Mouse (Mus musculus): Measurements from ENCODE around the gene Adgrl3.

Adgrl3 gene

DNA sequence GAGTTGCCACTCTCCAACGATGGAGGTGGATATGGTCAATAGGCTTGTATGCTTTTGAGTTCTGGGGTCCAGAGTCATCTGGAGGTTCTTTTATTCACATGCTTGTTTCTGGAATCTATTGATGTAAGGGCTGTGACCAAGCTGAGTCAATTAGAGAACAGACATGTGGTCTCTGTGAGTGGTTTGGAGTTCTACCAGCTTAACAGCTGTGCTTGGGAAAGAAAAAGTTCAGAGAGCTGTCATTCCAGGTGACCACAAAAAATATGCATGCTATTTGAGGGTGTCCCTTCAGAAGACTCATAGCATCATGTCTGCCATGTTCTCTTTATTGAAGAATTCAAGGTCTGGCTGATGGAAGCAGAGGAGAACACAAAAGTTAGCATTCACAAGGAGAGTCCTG lies 53.9 kb downstream of the Adgrl3 start:
- in situ Hi-C loops (cut with MboI, MseI): no loop called here

DNA sequence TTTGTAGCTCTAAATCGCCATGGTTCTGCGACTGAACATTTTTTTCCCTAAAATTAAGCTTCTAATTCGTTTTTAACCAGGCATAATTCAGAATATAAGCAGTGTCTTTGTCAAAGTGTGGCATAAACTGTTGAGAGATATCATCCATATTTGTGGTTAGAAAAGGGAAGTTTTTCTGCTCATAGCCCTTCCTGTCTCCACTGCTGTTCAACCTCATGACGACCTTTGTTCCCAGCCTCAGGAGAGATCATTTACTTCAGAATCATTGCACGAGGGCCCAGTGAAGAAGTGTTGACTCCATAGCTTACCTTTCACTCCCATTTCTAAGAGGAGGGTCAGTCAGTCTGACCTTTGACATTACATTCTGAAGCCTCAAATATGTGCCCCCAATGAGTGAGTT lies 56.4 kb downstream of the Adgrl3 start:
- in situ Hi-C loops (cut with MboI, MseI): no loop called here

DNA sequence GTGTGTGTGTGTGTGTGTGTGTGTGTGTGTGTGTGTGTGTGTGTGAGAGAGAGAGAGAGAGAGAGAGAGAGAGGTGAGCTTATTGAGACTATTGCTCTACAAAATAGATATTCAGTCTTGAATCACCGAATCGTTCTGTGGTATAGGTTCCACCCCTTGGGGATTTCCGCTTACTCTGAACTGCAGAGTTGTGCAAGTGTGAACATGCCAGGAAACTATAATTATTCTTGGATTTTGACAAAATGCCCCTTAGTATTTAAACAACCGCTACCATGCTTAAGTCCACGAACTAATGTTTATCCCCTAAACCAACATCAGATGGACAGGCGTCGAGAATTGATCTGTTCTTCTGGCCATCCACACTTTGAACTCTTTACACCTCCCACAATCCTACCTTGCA lies 57.1 kb downstream of the Adgrl3 start:
- in situ Hi-C loops (cut with MboI, MseI): no loop called here

DNA sequence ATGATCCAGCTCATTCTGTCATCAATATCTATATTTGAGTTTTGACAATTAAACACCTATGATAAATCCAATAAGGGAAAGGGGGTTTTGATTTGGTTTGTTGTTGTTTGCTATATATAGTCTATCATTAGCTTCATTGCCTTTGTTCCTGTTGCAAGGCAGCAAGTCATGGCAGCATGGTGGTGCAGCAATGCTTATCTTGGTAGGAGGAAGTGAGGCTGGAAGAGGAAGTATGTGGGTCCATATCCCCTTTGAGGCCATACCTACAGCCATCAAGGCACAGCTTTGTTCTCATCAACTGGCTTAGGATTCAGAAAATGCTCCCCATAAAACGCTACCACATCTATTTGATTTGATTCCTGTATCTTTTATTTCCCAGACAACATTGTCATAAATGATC lies 58.1 kb downstream of the Adgrl3 start:
- in situ Hi-C loops (cut with MboI, MseI): no loop called here

DNA sequence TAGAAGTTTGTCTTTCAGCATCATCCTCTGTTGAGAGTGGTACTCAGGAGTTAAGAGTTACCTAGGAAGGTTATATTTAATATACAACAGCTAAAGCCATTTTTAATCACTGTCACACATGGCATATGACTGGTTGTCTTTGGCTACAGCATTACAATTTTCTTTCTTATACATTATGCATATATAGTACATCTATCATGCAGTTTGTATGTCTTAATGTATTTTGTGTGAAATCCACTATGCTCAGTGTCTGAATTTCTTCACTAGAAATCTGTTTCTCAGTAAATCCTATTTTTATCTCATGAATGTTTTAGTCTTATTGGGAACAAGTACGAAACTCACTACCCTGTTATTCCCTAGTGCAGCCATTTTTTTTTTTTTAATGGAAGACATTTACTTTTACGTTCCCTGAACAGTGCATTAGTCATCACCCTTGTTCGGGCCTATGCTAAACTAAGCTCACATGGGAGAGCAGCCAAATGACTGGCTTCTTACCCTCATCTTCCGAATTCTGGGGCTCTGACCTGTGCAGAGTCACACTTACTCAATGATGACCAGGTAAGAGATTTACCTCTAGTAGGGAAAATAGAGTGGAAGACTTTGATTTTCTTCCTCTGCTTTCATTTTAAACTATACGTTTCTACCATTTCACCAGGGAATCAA lies 63.9 kb downstream of the Adgrl3 start:
- in situ Hi-C loops (cut with MboI, MseI): no loop called here

DNA sequence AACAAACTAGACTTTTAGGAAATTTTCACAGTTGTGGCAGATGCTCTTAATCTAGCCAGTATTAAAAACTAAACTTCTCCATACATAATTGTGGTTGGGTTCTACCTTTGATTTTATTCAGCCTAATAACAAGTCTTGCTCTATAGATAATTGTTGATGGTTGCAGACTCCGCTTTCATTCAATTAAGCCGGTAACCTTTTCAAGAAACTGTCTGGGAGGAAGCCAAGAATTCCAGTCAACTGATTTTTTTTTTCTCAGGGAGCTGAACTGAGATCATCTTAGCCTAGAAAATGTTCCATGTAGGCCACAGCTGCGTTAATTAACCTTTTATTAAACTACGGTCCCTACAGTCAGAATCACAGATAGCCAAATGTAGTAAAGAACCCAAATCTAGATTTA lies 65.2 kb downstream of the Adgrl3 start:
- in situ Hi-C loops (cut with MboI, MseI): no loop called here

DNA sequence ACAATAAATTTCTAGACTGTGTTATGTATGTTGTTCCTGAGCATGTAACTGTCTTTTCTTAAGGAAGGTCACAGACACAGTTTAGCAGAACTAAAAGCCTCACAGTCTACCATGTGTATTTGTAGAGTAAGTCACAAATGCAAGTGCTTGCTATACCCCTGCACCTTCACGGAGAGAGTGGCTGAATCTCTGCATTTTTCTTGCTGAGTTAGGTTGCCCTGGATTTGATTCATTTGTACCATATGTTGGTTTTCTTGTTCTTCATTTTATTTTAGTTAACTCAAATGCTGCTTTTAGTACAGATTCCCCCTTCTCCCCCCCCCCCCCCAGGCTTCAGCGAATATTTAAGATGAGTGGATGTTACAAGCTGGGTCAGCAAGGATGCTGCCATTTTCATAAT lies 68.7 kb downstream of the Adgrl3 start:
- in situ Hi-C loops (cut with MboI, MseI): no loop called here

DNA sequence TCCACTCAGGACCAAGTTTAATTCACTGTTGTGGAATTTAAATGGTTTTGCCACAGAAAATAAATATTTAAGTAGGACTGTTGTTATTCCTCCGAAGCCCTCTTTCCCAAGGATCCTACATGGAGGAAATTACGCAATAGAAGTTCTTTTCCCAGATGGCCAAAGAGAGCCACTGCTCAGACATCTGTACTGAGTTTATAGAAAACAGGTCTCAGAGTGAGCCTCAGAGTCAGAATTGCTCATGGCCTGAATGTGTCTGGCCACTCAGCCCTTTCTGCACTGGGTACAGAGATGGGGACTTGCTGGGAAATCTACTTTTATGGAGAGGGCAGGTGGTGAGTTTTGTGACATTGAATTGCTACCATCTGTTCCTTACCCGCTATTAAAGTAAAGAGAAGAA lies 74.7 kb downstream of the Adgrl3 start:
- in situ Hi-C loops (cut with MboI, MseI): no loop called here

DNA sequence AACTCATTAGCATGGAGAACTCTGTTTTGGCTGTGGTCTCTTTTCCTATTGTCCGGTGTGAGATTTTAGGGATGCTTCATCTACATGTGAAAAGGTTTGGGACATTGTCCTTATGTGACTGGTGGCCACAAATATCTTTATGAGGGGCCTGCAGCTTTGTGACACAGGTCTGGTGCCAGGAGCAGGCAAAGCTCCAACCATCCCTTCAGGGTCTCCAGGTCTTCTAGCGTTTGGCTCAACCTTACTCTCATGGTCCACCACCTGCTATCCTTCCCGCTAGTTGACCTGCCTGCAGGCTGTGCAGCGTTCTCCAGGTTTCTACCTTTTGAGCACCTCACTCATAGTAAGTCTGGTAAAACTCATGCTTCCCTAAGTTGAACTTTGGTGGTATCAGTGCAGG lies 77.2 kb downstream of the Adgrl3 start:
- in situ Hi-C loops (cut with MboI, MseI): no loop called here

DNA sequence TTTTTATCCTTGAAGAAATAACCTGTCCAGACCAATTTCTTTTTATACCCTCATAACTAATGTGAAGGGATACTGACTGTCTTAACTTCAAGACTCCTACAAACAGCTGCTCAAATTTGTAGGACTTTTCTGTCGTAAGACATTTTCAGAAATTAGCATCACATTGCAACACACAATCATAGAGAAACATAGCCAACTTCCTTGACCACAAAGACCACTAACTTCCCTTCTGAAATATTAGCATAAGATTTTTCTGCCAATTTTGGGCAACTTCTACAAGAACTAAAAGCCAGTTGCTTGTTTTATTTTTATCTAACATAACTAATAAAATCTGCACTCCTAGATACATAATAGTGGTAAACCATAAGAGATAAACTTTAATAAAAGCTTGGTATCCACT lies 87.5 kb downstream of the Adgrl3 start:
- in situ Hi-C loops (cut with MboI, MseI): loop anchor here in 1 of 2 experiments (10.0 kb wide), 1 partner anchor 637 kb away; no protein-coding TSS in a partner anchor

DNA sequence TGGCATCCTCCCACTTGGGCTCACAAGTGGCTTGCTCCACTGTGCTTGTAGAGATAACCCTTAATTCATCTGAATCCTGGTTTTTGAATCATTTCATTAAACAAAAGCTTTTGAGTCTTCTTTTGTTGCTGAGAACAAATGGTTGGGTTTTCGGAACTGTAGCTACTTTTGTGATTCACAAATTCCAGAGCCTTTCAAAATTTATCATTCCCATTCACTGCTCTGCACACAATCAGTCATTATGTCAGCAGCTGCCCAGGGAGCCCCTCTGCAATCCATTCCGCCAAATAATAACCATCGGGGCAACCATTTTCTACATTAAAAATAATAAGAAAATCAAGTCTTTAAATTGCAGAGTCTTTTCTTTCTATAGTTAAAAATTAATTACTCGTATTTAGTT lies 104.5 kb downstream of the Adgrl3 start:
- in situ Hi-C loops (cut with MboI, MseI): no loop called here

DNA sequence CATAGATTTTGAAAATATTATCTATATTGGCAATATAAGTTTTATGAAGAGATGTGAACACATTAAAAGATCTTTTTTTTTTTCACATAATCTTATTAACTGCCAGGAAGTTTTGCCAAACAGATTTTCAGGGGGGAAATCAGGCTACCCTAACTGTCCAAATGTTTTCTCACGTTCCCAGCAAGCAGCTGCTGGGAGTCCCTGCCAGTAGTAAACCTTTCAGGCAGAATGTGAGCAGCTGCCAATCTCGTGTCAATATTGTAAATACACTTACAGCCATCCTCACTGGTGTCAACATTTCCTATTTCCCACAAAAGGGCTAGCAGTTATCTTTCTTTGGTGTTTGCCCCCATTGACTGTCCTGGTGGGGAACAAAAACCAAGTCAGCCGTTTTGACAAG lies 107.7 kb downstream of the Adgrl3 start:
- in situ Hi-C loops (cut with MboI, MseI): no loop called here

DNA sequence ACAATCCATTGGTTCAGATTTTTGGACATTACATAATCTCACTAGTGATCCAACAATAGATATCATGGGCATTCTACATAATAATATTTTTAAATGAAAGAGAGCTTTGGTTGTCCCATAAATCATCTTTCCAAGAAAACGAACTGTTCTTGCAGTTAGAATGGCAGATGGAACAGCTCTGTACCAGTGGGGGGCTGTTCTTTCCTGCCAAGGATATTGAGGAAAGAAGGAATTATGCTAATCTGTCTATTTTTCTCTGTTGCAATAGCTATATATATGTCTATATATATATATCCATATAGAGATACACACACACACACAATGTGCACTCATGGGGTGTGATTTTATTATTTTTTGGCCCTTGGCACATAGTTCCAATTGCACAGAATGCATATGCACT lies 116.5 kb downstream of the Adgrl3 start:
- in situ Hi-C loops (cut with MboI, MseI): no loop called here

DNA sequence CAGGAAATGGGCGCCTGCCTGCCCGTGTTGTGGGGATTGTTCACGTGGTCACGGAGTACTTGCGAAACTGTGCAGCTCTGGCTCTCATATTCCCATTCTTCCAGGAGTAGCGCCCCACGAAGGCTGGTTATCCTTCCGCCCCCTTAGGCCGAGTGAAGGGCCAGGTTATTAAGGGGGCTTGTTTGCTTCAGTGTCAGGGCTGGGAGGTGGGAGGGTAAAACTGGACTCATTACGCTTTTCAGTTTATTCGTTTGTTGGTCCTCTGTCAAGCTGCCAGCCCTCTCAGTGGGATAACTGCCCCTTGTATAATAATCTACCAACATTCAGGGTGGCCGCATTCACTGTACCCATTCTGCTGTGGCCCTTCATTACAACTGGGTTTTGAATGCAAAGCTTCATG lies 135.9 kb downstream of the Adgrl3 start:
- in situ Hi-C loops (cut with MboI, MseI): no loop called here

DNA sequence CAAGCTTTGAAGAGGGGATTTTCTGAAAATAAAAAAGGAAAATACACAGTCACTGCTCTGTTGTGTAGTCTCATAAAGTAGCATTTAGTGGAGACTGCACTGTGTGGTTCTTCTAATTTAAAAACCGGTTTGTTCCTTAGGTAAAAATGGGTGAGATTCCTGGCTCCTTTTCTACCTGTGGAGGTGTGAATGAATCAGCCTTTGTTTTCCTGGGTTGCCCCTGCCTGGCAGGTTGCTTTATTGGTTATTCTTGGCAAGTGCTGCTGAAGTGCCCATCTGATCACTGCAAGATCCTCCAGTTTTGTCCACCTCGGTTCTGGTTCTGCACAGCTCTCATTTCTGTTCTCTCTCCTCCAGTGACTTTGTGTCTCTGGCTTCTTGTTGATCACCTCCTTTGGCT lies 136.3 kb downstream of the Adgrl3 start:
- in situ Hi-C loops (cut with MboI, MseI): no loop called here

DNA sequence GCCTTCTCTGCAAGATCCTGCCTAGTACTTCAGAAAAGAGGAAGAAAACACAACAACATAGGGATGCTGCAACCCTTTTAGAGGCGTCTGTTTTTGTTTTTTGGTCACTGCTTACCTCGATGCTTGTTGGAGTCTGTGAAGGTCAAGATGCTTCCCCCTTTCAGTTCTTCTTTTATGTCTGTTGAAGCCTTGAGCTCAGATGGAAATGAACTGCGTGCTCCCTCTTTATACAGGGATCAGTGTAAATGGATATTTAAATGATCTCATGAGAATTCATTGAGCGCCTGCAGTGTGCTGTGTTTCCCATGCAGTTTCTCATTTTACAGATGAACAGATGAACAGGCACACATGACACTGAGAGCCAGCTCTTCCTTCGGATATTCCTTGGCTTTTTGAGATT lies 136.9 kb downstream of the Adgrl3 start:
- in situ Hi-C loops (cut with MboI, MseI): no loop called here

DNA sequence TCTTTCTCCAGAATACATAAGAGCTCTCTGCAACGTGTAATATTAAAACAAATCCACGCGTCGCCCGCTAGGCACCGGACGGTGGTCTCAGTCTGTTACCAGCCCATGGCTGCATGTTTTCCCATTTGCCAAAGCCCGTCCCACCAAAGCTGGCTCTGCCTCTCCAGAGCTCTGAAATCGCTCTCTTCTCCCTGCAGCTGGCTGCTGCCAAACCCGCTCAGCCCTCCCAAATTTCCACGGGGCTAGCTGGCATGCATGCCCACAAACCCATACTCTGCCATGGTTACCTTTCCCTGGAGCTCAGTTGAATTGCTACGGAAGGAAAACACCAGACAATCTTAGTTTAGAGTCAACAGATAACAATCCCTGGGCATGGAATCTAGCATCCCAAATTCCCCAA lies 139.1 kb downstream of the Adgrl3 start:
- in situ Hi-C loops (cut with MboI, MseI): no loop called here

DNA sequence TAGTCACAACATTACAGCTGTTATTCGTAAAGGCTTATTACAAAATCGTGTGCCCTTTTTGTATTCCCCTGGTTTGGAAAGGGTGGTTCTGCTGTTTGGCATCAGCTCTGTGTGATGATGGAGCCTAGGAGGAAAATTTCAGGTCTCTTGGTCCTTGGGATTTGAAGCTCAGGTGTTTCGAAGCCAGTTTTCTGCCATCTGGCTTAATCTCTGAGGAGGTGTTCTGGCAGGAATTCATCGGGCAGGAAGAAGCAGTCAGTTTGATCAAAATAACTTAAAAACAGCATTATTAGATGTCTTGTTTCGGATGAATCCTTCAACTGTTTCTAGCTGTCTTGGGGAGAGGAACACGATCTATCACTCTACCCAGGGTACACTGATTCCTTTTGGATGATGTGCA lies 140.5 kb downstream of the Adgrl3 start:
- in situ Hi-C loops (cut with MboI, MseI): no loop called here

DNA sequence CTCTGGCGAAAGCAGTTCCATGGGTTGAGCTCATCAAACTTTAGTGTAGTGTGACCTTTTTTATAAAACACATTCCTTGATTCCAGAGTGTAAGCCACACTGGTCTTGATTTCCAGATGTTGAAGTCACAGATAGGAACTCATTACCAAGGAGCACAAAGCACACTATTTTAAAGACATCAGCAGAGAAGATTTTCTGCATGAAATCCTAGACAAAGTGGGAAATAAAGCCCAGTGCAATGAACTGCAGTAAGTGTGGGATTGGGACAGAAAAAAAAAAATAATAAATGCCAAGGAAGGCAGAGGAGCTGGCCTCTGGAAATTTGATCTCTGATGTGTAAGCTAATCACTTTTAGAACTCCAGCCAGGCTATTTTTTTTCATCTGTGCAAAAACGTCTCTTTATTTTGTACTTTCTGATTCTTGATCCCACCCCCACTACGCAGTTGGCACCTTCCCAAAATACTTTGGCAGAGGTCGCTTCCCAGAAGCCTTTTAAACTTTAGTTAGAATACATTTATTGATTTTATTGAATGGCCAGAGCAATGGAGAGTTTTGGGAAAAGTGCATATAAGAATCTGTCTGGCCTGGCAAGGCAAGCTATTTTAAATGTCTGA lies 169.0 kb downstream of the Adgrl3 start:
- in situ Hi-C loops (cut with MboI, MseI): no loop called here

DNA sequence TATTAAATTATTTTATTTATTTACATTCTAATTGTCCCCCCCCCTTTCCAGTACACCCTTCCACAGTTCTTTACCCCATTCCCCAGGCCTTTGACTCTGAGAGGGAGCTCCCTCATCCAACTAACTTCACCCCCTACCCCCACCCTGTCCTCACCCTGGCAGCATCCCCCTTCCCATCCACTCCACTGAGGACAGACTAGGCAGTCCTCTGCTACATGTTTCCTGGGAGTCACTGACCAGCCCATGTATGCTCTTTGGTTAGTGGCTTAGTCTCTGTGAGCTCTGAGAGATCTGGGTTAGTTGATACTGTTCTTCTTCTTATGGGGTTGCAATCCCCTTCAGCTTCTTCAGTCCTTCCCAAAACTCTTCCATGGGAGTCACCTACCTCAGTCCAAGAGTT lies 180.4 kb downstream of the Adgrl3 start:
- in situ Hi-C loops (cut with MboI, MseI): no loop called here

DNA sequence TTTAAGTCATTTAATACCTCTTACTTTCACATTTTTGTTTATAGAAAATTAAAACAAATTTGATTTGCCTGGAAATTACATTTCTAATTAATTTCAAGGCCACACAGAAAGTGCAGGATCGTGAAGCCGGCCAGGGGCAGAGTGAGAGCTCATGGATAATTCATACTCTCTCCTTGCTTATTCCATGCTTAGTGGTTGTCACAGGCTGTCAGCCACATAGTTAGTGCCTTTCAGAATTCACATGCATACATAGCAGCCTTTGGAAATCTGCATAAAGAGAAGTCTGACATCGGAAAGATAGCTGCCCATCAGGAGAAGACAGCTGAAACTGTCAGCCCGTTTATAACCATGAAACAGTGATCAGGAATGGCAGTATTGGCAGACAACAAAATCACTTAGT lies 181.9 kb downstream of the Adgrl3 start:
- in situ Hi-C loops (cut with MboI, MseI): no loop called here

DNA sequence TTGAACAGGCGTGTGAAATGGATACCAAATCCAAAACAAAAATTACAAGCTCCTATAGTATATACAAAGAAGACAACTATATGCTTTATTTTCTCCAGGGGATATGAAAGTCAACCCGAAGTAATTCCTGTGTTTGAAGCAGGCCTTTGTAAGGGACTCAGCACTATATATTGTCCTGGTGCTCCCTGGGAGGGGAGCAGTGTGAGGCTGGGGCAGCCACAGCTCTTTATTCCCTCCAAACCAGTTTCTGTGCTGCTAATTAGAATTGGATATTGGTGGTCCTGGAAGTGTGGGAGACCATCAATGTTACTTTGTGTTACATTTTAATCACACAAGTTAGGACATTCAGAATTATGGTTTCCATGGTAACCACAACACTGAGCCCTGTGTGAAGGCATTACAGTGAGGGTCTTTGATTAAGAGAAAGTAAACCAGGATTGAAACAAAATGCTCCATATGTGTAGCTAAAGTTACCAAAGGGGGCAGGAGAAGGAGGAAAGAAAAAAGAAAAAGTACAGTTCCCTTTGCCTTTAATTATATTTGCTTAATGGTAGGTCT lies 198.6 kb downstream of the Adgrl3 start:
- in situ Hi-C loops (cut with MboI, MseI): no loop called here

DNA sequence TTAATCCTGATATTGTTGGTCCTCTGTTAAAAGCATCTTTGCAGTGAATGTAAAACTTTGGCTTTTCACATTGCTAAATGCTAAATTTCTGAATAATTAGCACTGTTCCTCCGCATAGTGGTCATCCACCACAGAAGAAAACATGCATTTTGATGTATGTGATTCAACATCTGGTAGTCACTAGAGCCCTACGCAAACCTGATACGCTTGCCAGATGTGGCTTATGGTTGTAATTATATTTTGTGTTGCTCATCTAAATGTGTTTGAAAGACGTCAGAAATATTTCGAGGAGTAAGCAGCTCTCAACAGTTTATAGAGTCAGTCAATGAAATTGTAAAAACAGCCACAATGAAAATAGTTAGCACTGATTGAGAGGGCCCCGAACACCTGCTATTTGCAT lies 204.5 kb downstream of the Adgrl3 start:
- in situ Hi-C loops (cut with MboI, MseI): no loop called here

DNA sequence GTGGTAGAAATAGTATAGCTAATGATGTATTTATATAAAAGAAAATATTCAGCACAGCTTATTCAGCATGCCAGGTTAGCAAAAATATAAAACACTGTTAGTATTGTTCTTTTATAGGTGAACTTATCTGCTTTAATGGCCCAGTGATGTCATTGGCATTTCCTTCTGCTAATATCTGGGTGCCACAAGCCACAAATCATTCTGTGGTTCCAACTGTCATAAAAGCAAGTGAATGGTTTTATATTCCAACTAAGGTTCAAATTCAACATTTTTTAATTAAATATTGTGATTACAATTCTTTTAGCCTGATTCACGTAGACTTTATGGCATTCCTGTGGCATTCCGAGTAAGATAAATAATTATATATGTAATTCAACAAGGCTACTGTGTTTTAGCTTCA lies 205.5 kb downstream of the Adgrl3 start:
- in situ Hi-C loops (cut with MboI, MseI): no loop called here
